Mouse (Mus musculus): ENCODE measurements around the gene Ppox. TPM values are rescaled to one million over a fixed set of nuclear protein-coding genes. Genes with fewer than 3 reads are reported as not detected.
"Not testable (repeated sequence)": the region's sequence is repeated elsewhere in the genome, so short reads cannot be mapped to it uniquely, and the experiment has no call there.

Gene Ppox
- polyA plus RNA-seq, 1 experiment from 2014 or later: 59.9 TPM

- Histone ChIP-seq H3K27ac (ENCODE audit: low read depth, low read length) (peak overlapping the region; percentile 92), H3K27me3 (ENCODE audit: control insufficient read depth, insufficient read depth, low read length) (0 out of 2 replicates have a peak, but pooled peaks cover 3% of the 10 kb centered on the region), H3K36me3 (ENCODE audit: control insufficient read depth, insufficient read depth, low read length) (peaks cover 6% of the 10 kb centered on the region; the same call in 1 of the 2 replicates), H3K9ac (ENCODE audit: low read depth, low read length) (peak overlapping the region; percentile 98), H3K9me3 (replicated peaks; ENCODE audit: control insufficient read depth, low read length) (no peaks in the 10 kb centered on the region), H3K4me1 (ENCODE audit: control insufficient read depth, insufficient read depth, low read length) (peaks cover 40% of the 10 kb centered on the region), H3K4me3 (ENCODE audit: low read depth, low read length) (peak overlapping the region; percentile 84), H3K4me2 (peak overlapping the region; percentile 81)
- ATAC-seq (replicated peaks; ENCODE audit: insufficient number of reproducible peaks, low FRiP score, low TSS enrichment): no peak
- 7% methylated on average over 13 of the region's 13 CpGs for WGBS (ENCODE audit: insufficient replicate concordance)
Observed at GRCm38 (mm10) chr1:171247453-171247841, 33.5 kb downstream of the Ppox start.

GRCm38 (mm10) chr1:171246709-171247452 is 34.1 kb downstream of the Ppox start:
- ATAC-seq (replicated peaks; ENCODE audit: insufficient number of reproducible peaks, low FRiP score, low TSS enrichment): peak; percentile 87
- Histone ChIP-seq H3K27me3 (ENCODE audit: control insufficient read depth, insufficient read depth, low read length) (0 out of 2 replicates have a peak, but pooled peaks cover 3% of the 10 kb centered on the region), H3K36me3 (ENCODE audit: control insufficient read depth, insufficient read depth, low read length) (peaks cover 6% of the 10 kb centered on the region; the same call in 1 of the 2 replicates), H3K4me3 (ENCODE audit: low read depth, low read length) (peak overlapping the region; percentile 84), H3K9ac (ENCODE audit: low read depth, low read length) (peak overlapping the region; percentile 98), H3K27ac (ENCODE audit: low read depth, low read length) (peak overlapping the region; percentile 92), H3K4me2 (peak overlapping the region; percentile 81), H3K4me1 (ENCODE audit: control insufficient read depth, insufficient read depth, low read length) (peaks cover 34% of the 10 kb centered on the region), H3K9me3 (replicated peaks; ENCODE audit: control insufficient read depth, low read length) (no peaks in the 10 kb centered on the region)
- WGBS (ENCODE audit: insufficient replicate concordance): under 1% methylated on average over 41 of the region's 41 CpGs

GRCm38 (mm10) chr1:171245353-171245752 is 35.6 kb downstream of the Ppox start:
- no peaks in the 10 kb centered on the region for H3K27me3 ChIP-seq (ENCODE audit: control insufficient read depth, insufficient read depth, low read length)
- no peak overlapping the region for H3K4me3 ChIP-seq (ENCODE audit: low read depth, low read length)
- H3K9me3 ChIP-seq (replicated peaks; ENCODE audit: control insufficient read depth, low read length): no peaks in the 10 kb centered on the region
- no peak overlapping the region for H3K27ac ChIP-seq (ENCODE audit: low read depth, low read length)
- WGBS (ENCODE audit: insufficient replicate concordance): 83% methylated on average over 8 of the region's 8 CpGs
- ATAC-seq (replicated peaks; ENCODE audit: insufficient number of reproducible peaks, low FRiP score, low TSS enrichment): no peak
- H3K9ac ChIP-seq (ENCODE audit: low read depth, low read length): no peak overlapping the region
- peaks cover 20% of the 10 kb centered on the region for H3K4me1 ChIP-seq (ENCODE audit: control insufficient read depth, insufficient read depth, low read length)
- H3K4me2 ChIP-seq: peak overlapping the region; percentile 81; the same call in 1 of the 2 replicates
- peaks cover 6% of the 10 kb centered on the region; the same call in 1 of the 2 replicates for H3K36me3 ChIP-seq (ENCODE audit: control insufficient read depth, insufficient read depth, low read length)

- H3K4me1 ChIP-seq (ENCODE audit: control insufficient read depth, insufficient read depth, low read length); H3K27me3 ChIP-seq (ENCODE audit: control insufficient read depth, insufficient read depth, low read length); H3K9ac ChIP-seq (ENCODE audit: low read depth, low read length); H3K4me3 ChIP-seq (ENCODE audit: low read depth, low read length); H3K9me3 ChIP-seq (replicated peaks; ENCODE audit: control insufficient read depth, low read length); H3K4me2 ChIP-seq; H3K27ac ChIP-seq (ENCODE audit: low read depth, low read length); ATAC-seq (replicated peaks; ENCODE audit: insufficient number of reproducible peaks, low FRiP score, low TSS enrichment): not testable (repeated sequence)
- 88% methylated on average over 12 of the region's 12 CpGs for WGBS (ENCODE audit: insufficient replicate concordance)
- peaks cover 17% of the 10 kb centered on the region for H3K36me3 ChIP-seq (ENCODE audit: control insufficient read depth, insufficient read depth, low read length)
Observed at GRCm38 (mm10) chr1:171241952-171242351, 39.0 kb downstream of the Ppox start.

GRCm38 (mm10) chr1:171240911-171241310 is 40.1 kb downstream of the Ppox start:
- no peak overlapping the region for H3K4me3 ChIP-seq (ENCODE audit: low read depth, low read length)
- H3K9me3 ChIP-seq (replicated peaks; ENCODE audit: control insufficient read depth, low read length): no peaks in the 10 kb centered on the region
- ATAC-seq (replicated peaks; ENCODE audit: insufficient number of reproducible peaks, low FRiP score, low TSS enrichment): no peak
- H3K9ac ChIP-seq (ENCODE audit: low read depth, low read length): no peak overlapping the region
- no peak overlapping the region for H3K27ac ChIP-seq (ENCODE audit: low read depth, low read length)
- WGBS (ENCODE audit: insufficient replicate concordance): 94% methylated on average over 10 of the region's 10 CpGs
- peaks cover 23% of the 10 kb centered on the region for H3K36me3 ChIP-seq (ENCODE audit: control insufficient read depth, insufficient read depth, low read length)
- H3K4me2 ChIP-seq: no peak overlapping the region
- H3K27me3 ChIP-seq (ENCODE audit: control insufficient read depth, insufficient read depth, low read length): no peaks in the 10 kb centered on the region
- H3K4me1 ChIP-seq (ENCODE audit: control insufficient read depth, insufficient read depth, low read length): peaks cover 6% of the 10 kb centered on the region

GRCm38 (mm10) chr1:171239992-171240744 is 40.8 kb downstream of the Ppox start:
- WGBS (ENCODE audit: insufficient replicate concordance): 76% methylated on average over 15 of the region's 15 CpGs
- H3K36me3 ChIP-seq (ENCODE audit: control insufficient read depth, insufficient read depth, low read length): peaks cover 24% of the 10 kb centered on the region
- H3K4me3 ChIP-seq (ENCODE audit: low read depth, low read length): no peak overlapping the region
- no peak overlapping the region for H3K27ac ChIP-seq (ENCODE audit: low read depth, low read length)
- ATAC-seq (replicated peaks; ENCODE audit: insufficient number of reproducible peaks, low FRiP score, low TSS enrichment): no peak
- H3K9me3 ChIP-seq (replicated peaks; ENCODE audit: control insufficient read depth, low read length): no peaks in the 10 kb centered on the region
- H3K27me3 ChIP-seq (ENCODE audit: control insufficient read depth, insufficient read depth, low read length): no peaks in the 10 kb centered on the region
- no peaks in the 10 kb centered on the region for H3K4me1 ChIP-seq (ENCODE audit: control insufficient read depth, insufficient read depth, low read length)
- H3K4me2 ChIP-seq: no peak overlapping the region
- no peak overlapping the region for H3K9ac ChIP-seq (ENCODE audit: low read depth, low read length)

- WGBS (ENCODE audit: insufficient replicate concordance): 69% methylated on average over 14 of the region's 14 CpGs
Observed at GRCm38 (mm10) chr1:171238463-171238862, 42.5 kb downstream of the Ppox start.

GRCm38 (mm10) chr1:171237438-171237837 is 43.5 kb downstream of the Ppox start:
- H3K9me3 ChIP-seq (replicated peaks; ENCODE audit: control insufficient read depth, low read length): no peaks in the 10 kb centered on the region
- no peak for ATAC-seq (replicated peaks; ENCODE audit: insufficient number of reproducible peaks, low FRiP score, low TSS enrichment)
- H3K9ac ChIP-seq (ENCODE audit: low read depth, low read length): no peak overlapping the region
- peaks cover 26% of the 10 kb centered on the region for H3K36me3 ChIP-seq (ENCODE audit: control insufficient read depth, insufficient read depth, low read length)
- H3K27me3 ChIP-seq (ENCODE audit: control insufficient read depth, insufficient read depth, low read length): no peaks in the 10 kb centered on the region
- H3K4me1 ChIP-seq (ENCODE audit: control insufficient read depth, insufficient read depth, low read length): peaks cover 8% of the 10 kb centered on the region; the same call in 1 of the 2 replicates
- no peak overlapping the region for H3K4me2 ChIP-seq
- WGBS (ENCODE audit: insufficient replicate concordance): 72% methylated on average over 6 of the region's 6 CpGs
- H3K27ac ChIP-seq (ENCODE audit: low read depth, low read length): no peak overlapping the region
- no peak overlapping the region for H3K4me3 ChIP-seq (ENCODE audit: low read depth, low read length)

More at GRCm38 (mm10) chr1:171238463-171238862, 42.5 kb downstream of the Ppox start:
- Histone ChIP-seq H3K4me3 (ENCODE audit: low read depth, low read length) (no peak overlapping the region), H3K27ac (ENCODE audit: low read depth, low read length) (no peak overlapping the region), H3K4me1 (ENCODE audit: control insufficient read depth, insufficient read depth, low read length) (peaks cover 5% of the 10 kb centered on the region; the same call in 1 of the 2 replicates), H3K27me3 (ENCODE audit: control insufficient read depth, insufficient read depth, low read length) (no peaks in the 10 kb centered on the region), H3K4me2 (no peak overlapping the region), H3K9me3 (replicated peaks; ENCODE audit: control insufficient read depth, low read length) (no peaks in the 10 kb centered on the region), H3K9ac (ENCODE audit: low read depth, low read length) (no peak overlapping the region), H3K36me3 (ENCODE audit: control insufficient read depth, insufficient read depth, low read length) (peaks cover 26% of the 10 kb centered on the region)
- ATAC-seq (replicated peaks; ENCODE audit: insufficient number of reproducible peaks, low FRiP score, low TSS enrichment): no peak

All from heart, embryonic 11.5 days (tissue).